32 mouse cellular contexts compared by ENCODE assay signal in genomic region chr4:99979326-99979725, GRCm38 (mm10). TPM values are rescaled to one million over a fixed set of nuclear protein-coding genes. Genes with fewer than 3 reads are reported as not detected.
DNase-seq lines count a peak whose midpoint lies in the region; TF ChIP-seq lines count a peak whose summit lies in the region.
"Had no signal": no experiment of that assay in that cellular context is flagged by ENCODE, and none has a peak within 500 bp of the region (broad histone marks: within the 10 kb centered on the region; RNA-seq: fewer than 3 reads in every experiment).

No protein-coding gene starts in this region.

- intact Hi-C loops in gastrocnemius, adult 2 months (cut with DNase I): no loop called here

- no peak overlapping the region for H3K4me3 ChIP-seq in gastrocnemius, adult 2 months
- H3K4me3 ChIP-seq: embryonic facial prominence, embryonic 10.5 days; embryonic facial prominence, embryonic 15.5 days; heart, adult 2 months; heart, embryonic 13.5 days; hindbrain, embryonic 12.5 days; intestine, embryonic 15.5 days; layer of hippocampus, adult 2 months; left cerebral cortex, adult 2 months; midbrain, embryonic 13.5 days; neural tube, embryonic 15.5 days had no signal

- H3K27ac ChIP-seq in gastrocnemius, adult 2 months: peak overlapping the region; percentile 87
- H3K27ac ChIP-seq: embryonic facial prominence, embryonic 10.5 days; embryonic facial prominence, embryonic 15.5 days; heart, adult 2 months; heart, embryonic 13.5 days; hindbrain, embryonic 12.5 days; hindbrain, postnatal 0 days; intestine, embryonic 15.5 days; layer of hippocampus, adult 2 months; left cerebral cortex, adult 2 months; liver, embryonic 14.5 days; macrophage; midbrain, embryonic 13.5 days; neural tube, embryonic 15.5 days had no signal

- no peak for TF ChIP-seq CTCF in gastrocnemius, adult 2 months (IDR thresholded peaks at IDR 0.05)

- DNase-seq in gastrocnemius, adult 2 months: peak; percentile 63
- DNase-seq in gastrocnemius, adult 8-10 months (ENCODE audit: low spot score in 2 of 2): no peak
- DNase-seq in urinary bladder, postnatal 14 days (ENCODE audit: low spot score): peak; percentile 29
- DNase-seq in urinary bladder, postnatal 10 days (ENCODE audit: low spot score): no peak
- DNase-seq in fibroblast of lung, adult 2 months (ENCODE audit: low read depth): peak; percentile 65
- DNase-seq in thymus, postnatal 4 days: no peak
- no peak for DNase-seq in right cerebral cortex, postnatal 25 days
- DNase-seq: cerebellum, adult 8-10 months; cerebellum, postnatal 25 days; heart, adult 2 months; heart, postnatal 10 days; kidney, adult 2 months; kidney, postnatal 36 days; left cerebral cortex, postnatal 4 days; liver; lung, adult 2 months; lung, postnatal 10 days; retina, postnatal 1 day; thymus, adult 2 months; thymus, postnatal 36 days had no signal

RNA-seq across cellular contexts. Expression of gene Itgb3bp, which starts 49.7 kb away (rescaled TPM):
- 1 to 10 TPM; 3.7 to 5.1 TPM for total RNA-seq in gastrocnemius, adult 2 months (2021)
- 1 to 10 TPM; 3.4 to 7.5 (median 5.4) TPM for total RNA-seq in gastrocnemius, adult 8-10 months (2022)

RNA-seq across cellular contexts. Expression of gene Pgm1, which starts 50.1 kb away (rescaled TPM):
- total RNA-seq in gastrocnemius, adult 2 months (2021): 1,000 to 10,000 TPM; 1,079 to 1,367 TPM
- total RNA-seq in gastrocnemius, adult 8-10 months (2022): 1,000 to 10,000 TPM; 1,246 to 1,471 (median 1,386) TPM

Comparison
In these comparisons a context has a peak if more than half of its experiments do, and no peak if none do; other contexts are left out.
1. DNase-seq: peak in gastrocnemius, adult 2 months (single experiment), urinary bladder, postnatal 14 days (single experiment) and fibroblast of lung, adult 2 months (single experiment); none in gastrocnemius, adult 8-10 months (0 of 2), urinary bladder, postnatal 10 days (single experiment), thymus, postnatal 4 days (single experiment) and right cerebral cortex, postnatal 25 days (single experiment).